Mouse (Mus musculus): ENCODE data around the gene Tfrc. TPM values are rescaled to one million over a fixed set of nuclear protein-coding genes. Genes with fewer than 3 reads are reported as not detected.
A peak's percentile ranks its signal among the peaks of the same experiment; 100 is the strongest.

Tfrc gene
- polyA plus RNA-seq, 1 experiment from 2014 or later: 28.3 TPM

GRCm38 (mm10) chr16:32665851-32666665 is 57.3 kb downstream of the Tfrc start:
- H3K4me2 ChIP-seq (replicated peaks): no peak overlapping the region
- H3K4me1 ChIP-seq: peaks cover 66% of the 10 kb centered on the region
- no peak for ATAC-seq (replicated peaks)
- no peak overlapping the region for H3K4me3 ChIP-seq
- H3K27ac ChIP-seq (replicated peaks): peak overlapping the region; percentile 29
- no peaks in the 10 kb centered on the region for H3K27me3 ChIP-seq
- no peak overlapping the region for H3K9ac ChIP-seq (replicated peaks)
- no peaks in the 10 kb centered on the region for H3K9me3 ChIP-seq
- peaks cover 11% of the 10 kb centered on the region for H3K36me3 ChIP-seq
- 44% methylated on average over 11 of the region's 11 CpGs for WGBS

GRCm38 (mm10) chr16:32666671-32667551 is 58.2 kb downstream of the Tfrc start:
- H3K9ac ChIP-seq (replicated peaks): no peak overlapping the region
- H3K27ac ChIP-seq (replicated peaks): peak overlapping the region; percentile 29; the same call in 1 of the 2 replicates
- 68% methylated on average over 9 of the region's 9 CpGs for whole genome bisulfite sequencing
- peaks cover 19% of the 10 kb centered on the region for H3K36me3 ChIP-seq
- H3K9me3 ChIP-seq: no peaks in the 10 kb centered on the region
- H3K4me3 ChIP-seq: no peak overlapping the region
- H3K27me3 ChIP-seq: no peaks in the 10 kb centered on the region
- no peak overlapping the region for H3K4me2 ChIP-seq (replicated peaks)
- H3K4me1 ChIP-seq: peaks cover 57% of the 10 kb centered on the region
- ATAC-seq (replicated peaks): no peak

- no peak overlapping the region for H3K4me2 ChIP-seq (replicated peaks)
- 83% methylated on average over 3 of the region's 3 CpGs for WGBS
Observed at GRCm38 (mm10) chr16:32667552-32667872, 58.8 kb downstream of the Tfrc start.

GRCm38 (mm10) chr16:32668030-32668429 is 59.3 kb downstream of the Tfrc start:
- H3K4me2 ChIP-seq (replicated peaks): no peak overlapping the region
- no peak overlapping the region for H3K9ac ChIP-seq (replicated peaks)
- H3K9me3 ChIP-seq: no peaks in the 10 kb centered on the region
- no peak for ATAC-seq (replicated peaks)
- WGBS: 61% methylated on average over 10 of the region's 10 CpGs
- peaks cover 46% of the 10 kb centered on the region for H3K4me1 ChIP-seq
- no peaks in the 10 kb centered on the region for H3K27me3 ChIP-seq
- H3K27ac ChIP-seq (replicated peaks): no peak overlapping the region
- no peak overlapping the region for H3K4me3 ChIP-seq
- H3K36me3 ChIP-seq: peaks cover 20% of the 10 kb centered on the region

More at GRCm38 (mm10) chr16:32667552-32667872, 58.8 kb downstream of the Tfrc start:
- no peak overlapping the region for H3K27ac ChIP-seq (replicated peaks)
- H3K36me3 ChIP-seq: peaks cover 20% of the 10 kb centered on the region
- H3K4me1 ChIP-seq: peaks cover 51% of the 10 kb centered on the region
- H3K9ac ChIP-seq (replicated peaks): no peak overlapping the region
- no peak for ATAC-seq (replicated peaks)
- no peaks in the 10 kb centered on the region for H3K27me3 ChIP-seq
- H3K9me3 ChIP-seq: no peaks in the 10 kb centered on the region
- no peak overlapping the region for H3K4me3 ChIP-seq

- H3K4me3 ChIP-seq: no peak overlapping the region
- no peak for ATAC-seq (replicated peaks)
- H3K9ac ChIP-seq (replicated peaks): no peak overlapping the region
- 66% methylated on average over 4 of the region's 4 CpGs for WGBS
- H3K4me1 ChIP-seq: peaks cover 42% of the 10 kb centered on the region
- peaks cover 23% of the 10 kb centered on the region for H3K36me3 ChIP-seq
- H3K27ac ChIP-seq (replicated peaks): no peak overlapping the region
- no peaks in the 10 kb centered on the region for H3K27me3 ChIP-seq
- no peaks in the 10 kb centered on the region for H3K9me3 ChIP-seq
- no peak overlapping the region for H3K4me2 ChIP-seq (replicated peaks)
Observed at GRCm38 (mm10) chr16:32668472-32668871, 59.8 kb downstream of the Tfrc start.

GRCm38 (mm10) chr16:32669243-32669642 is 60.5 kb downstream of the Tfrc start:
- WGBS: 91% methylated on average over 10 of the region's 10 CpGs
- Histone ChIP-seq H3K27me3 (no peaks in the 10 kb centered on the region), H3K4me1 (peaks cover 34% of the 10 kb centered on the region), H3K9me3 (no peaks in the 10 kb centered on the region), H3K4me3 (no peak overlapping the region), H3K27ac (replicated peaks) (no peak overlapping the region), H3K36me3 (peaks cover 26% of the 10 kb centered on the region), H3K9ac (replicated peaks) (no peak overlapping the region), H3K4me2 (replicated peaks) (no peak overlapping the region)
- no peak for ATAC-seq (replicated peaks)

GRCm38 (mm10) chr16:32670354-32671124 is 61.8 kb downstream of the Tfrc start:
- 92% methylated on average over 10 of the region's 10 CpGs for whole genome bisulfite sequencing
- no peaks in the 10 kb centered on the region for H3K9me3 ChIP-seq
- H3K27me3 ChIP-seq: no peaks in the 10 kb centered on the region
- peaks cover 26% of the 10 kb centered on the region for H3K4me1 ChIP-seq
- no peak overlapping the region for H3K4me3 ChIP-seq
- no peak overlapping the region for H3K27ac ChIP-seq (replicated peaks)
- no peak overlapping the region for H3K9ac ChIP-seq (replicated peaks)
- H3K36me3 ChIP-seq: peaks cover 39% of the 10 kb centered on the region
- H3K4me2 ChIP-seq (replicated peaks): no peak overlapping the region
- no peak for ATAC-seq (replicated peaks)

GRCm38 (mm10) chr16:32671206-32671887 is 62.6 kb downstream of the Tfrc start:
- H3K9ac ChIP-seq (replicated peaks): no peak overlapping the region
- WGBS: 93% methylated on average over 13 of the region's 13 CpGs
- H3K4me2 ChIP-seq (replicated peaks): no peak overlapping the region
- H3K36me3 ChIP-seq: peaks cover 47% of the 10 kb centered on the region
- H3K27me3 ChIP-seq: no peaks in the 10 kb centered on the region
- no peak overlapping the region for H3K27ac ChIP-seq (replicated peaks)
- no peak for ATAC-seq (replicated peaks)
- no peak overlapping the region for H3K4me3 ChIP-seq
- H3K9me3 ChIP-seq: no peaks in the 10 kb centered on the region
- H3K4me1 ChIP-seq: peaks cover 19% of the 10 kb centered on the region

- Histone ChIP-seq H3K27ac (replicated peaks) (no peak overlapping the region), H3K36me3 (peaks cover 56% of the 10 kb centered on the region), H3K9me3 (no peaks in the 10 kb centered on the region), H3K9ac (replicated peaks) (no peak overlapping the region), H3K4me1 (peaks cover 11% of the 10 kb centered on the region), H3K4me2 (replicated peaks) (no peak overlapping the region), H3K4me3 (no peak overlapping the region), H3K27me3 (no peaks in the 10 kb centered on the region)
- WGBS: 95% methylated on average over 7 of the region's 7 CpGs
- no peak for ATAC-seq (replicated peaks)
Observed at GRCm38 (mm10) chr16:32672250-32672649, 63.5 kb downstream of the Tfrc start.

- Histone ChIP-seq H3K4me3 (no peak overlapping the region), H3K4me1 (peaks cover 3% of the 10 kb centered on the region), H3K36me3 (peaks cover 60% of the 10 kb centered on the region), H3K4me2 (replicated peaks) (no peak overlapping the region), H3K27me3 (no peaks in the 10 kb centered on the region), H3K9me3 (no peaks in the 10 kb centered on the region), H3K27ac (replicated peaks) (no peak overlapping the region), H3K9ac (replicated peaks) (no peak overlapping the region)
- no peak for ATAC-seq (replicated peaks)
- WGBS: 89% methylated on average over 13 of the region's 13 CpGs
Observed at GRCm38 (mm10) chr16:32672861-32673560, 64.3 kb downstream of the Tfrc start.

GRCm38 (mm10) chr16:32674121-32674740 is 65.5 kb downstream of the Tfrc start:
- peaks cover 64% of the 10 kb centered on the region for H3K36me3 ChIP-seq
- no peaks in the 10 kb centered on the region for H3K27me3 ChIP-seq
- no peaks in the 10 kb centered on the region for H3K4me1 ChIP-seq
- ATAC-seq (replicated peaks): no peak
- no peak overlapping the region for H3K4me3 ChIP-seq
- H3K9ac ChIP-seq (replicated peaks): no peak overlapping the region
- WGBS: 92% methylated on average over 17 of the region's 17 CpGs
- no peaks in the 10 kb centered on the region for H3K9me3 ChIP-seq
- no peak overlapping the region for H3K27ac ChIP-seq (replicated peaks)
- no peak overlapping the region for H3K4me2 ChIP-seq (replicated peaks)
